Mouse (Mus musculus) limb, embryonic 14.5 days (tissue): ENCODE measurements at regions not wholly inside any gene's neighbourhood (a gene's known extent, or its start where the extent isn't known, plus 50 kb on each side); places are given as distances from the start of the nearest gene placed in this dataset.

ENCODE experiments used
- ATAC-seq: fragments of 200-750 bp; cut with Nextera tagmentation; 2 replicates; pipeline ENCODE4 v1.8.0; 2017; ENCODE audit warnings: low read depth, moderate number of reproducible peaks, moderate TSS enrichment; ENCODE audit not compliant: low FRiP score
- DNase-seq: peaks from one replicate; pipeline ENCODE4 v3.0.0-alpha.2; 2015; ENCODE audit warnings: low spot score
- H3K27ac ChIP-seq: fragments of 300-500 bp; sonication (generic); replicated peaks from 2 replicates; pipeline ENCODE4 v1.5.1; 2014; ENCODE audit warnings: low read depth, mild to moderate bottlenecking, low read length, moderate library complexity, mixed read lengths
- H3K27me3 ChIP-seq: fragments of 300-500 bp; sonication (generic); 2 replicates; pipeline ENCODE4 v1.6.1; 2014; ENCODE audit warnings: low read length, mixed read lengths; ENCODE audit not compliant: control insufficient read depth, insufficient read depth
- H3K36me3 ChIP-seq: fragments of 300-500 bp; sonication (generic); 2 replicates; pipeline ENCODE4 v1.6.1; 2014; ENCODE audit warnings: mild to moderate bottlenecking, low read length, moderate library complexity, mixed read lengths; ENCODE audit not compliant: control insufficient read depth, insufficient read depth
- H3K4me1 ChIP-seq: fragments of 300-500 bp; sonication (generic); 2 replicates; pipeline ENCODE4 v1.6.1; 2014; ENCODE audit warnings: antibody characterized with exemption, low read length, mixed read lengths; ENCODE audit not compliant: control insufficient read depth, insufficient read depth
- H3K4me2 ChIP-seq: fragments of 300-500 bp; sonication (generic); replicated peaks from 2 replicates; pipeline ENCODE4 v1.6.1; 2014; ENCODE audit warnings: low read depth, mild to moderate bottlenecking, low read length, moderate library complexity; ENCODE audit not compliant: severe bottlenecking
- H3K4me3 ChIP-seq: fragments of 300-500 bp; sonication (generic); replicated peaks from 2 replicates; pipeline ENCODE4 v1.5.1; 2014; ENCODE audit warnings: low read length
- H3K9ac ChIP-seq: fragments of 300-500 bp; sonication (generic); 2 replicates; pipeline ENCODE4 v1.6.1; 2014; ENCODE audit warnings: mild to moderate bottlenecking, low read depth, low read length, moderate library complexity; ENCODE audit not compliant: severe bottlenecking
- H3K9me3 ChIP-seq: fragments of 300-500 bp; sonication (generic); 2 replicates; pipeline ENCODE4 v1.6.1; 2016; ENCODE audit warnings: low read length; ENCODE audit not compliant: control insufficient read depth
- POLR2A ChIP-seq: fragments of 200-500 bp; IDR thresholded peaks from 2 replicates; pipeline ENCODE4 v1.8.0; 2012; ENCODE audit warnings: inconsistent platforms, mild to moderate bottlenecking, moderate library complexity, borderline replicate concordance; ENCODE audit not compliant: insufficient read depth, insufficient read length; ENCODE audit errors: extremely low read depth
- WGBS: fragments of 180-500 bp; shearing (Covaris S2); extraction: QIAGEN DNeasy Blood & Tissue Kit; methylation state at CpG from one replicate; pipeline ENCODE4 v1.1.7; 2014; 5-methylcytosine and 5-hydroxymethylcytosine counted together

- no peaks in the 10 kb centered on the region for H3K36me3 ChIP-seq
- peak overlapping the region; percentile 41 for H3K4me2 ChIP-seq
- DNase-seq (peak; percentile 38), ATAC-seq (peak; percentile 72; the same call in 1 of the 2 replicates)
- no peaks in the 10 kb centered on the region for H3K27me3 ChIP-seq
- 24% methylated on average over 11 of the region's 11 CpGs for WGBS
- 0 out of 2 replicates have a peak overlapping the region, but pooled peaks have one; percentile 31 for H3K9ac ChIP-seq
- no peaks in the 10 kb centered on the region for H3K9me3 ChIP-seq
- peak overlapping the region; percentile 17 for H3K4me3 ChIP-seq
- no peak overlapping the region for H3K27ac ChIP-seq
- 0 out of 2 replicates have a peak, but pooled peaks cover 3% of the 10 kb centered on the region for H3K4me1 ChIP-seq
- no peak for TF ChIP-seq POLR2A
These were observed 234.2 kb upstream of the Tmem161b start for GRCm38 (mm10) chr13:83987746-83988423.

GRCm38 (mm10) chr13:83988517-83988916, 233.6 kb upstream of the Tmem161b start:
- Histone ChIP-seq H3K4me1 (0 out of 2 replicates have a peak, but pooled peaks cover 3% of the 10 kb centered on the region), H3K9ac (no peak overlapping the region), H3K4me3 (no peak overlapping the region), H3K9me3 (no peaks in the 10 kb centered on the region), H3K4me2 (0 out of 2 replicates have a peak overlapping the region, but pooled peaks have one; percentile 41), H3K27ac (no peak overlapping the region), H3K27me3 (no peaks in the 10 kb centered on the region), H3K36me3 (no peaks in the 10 kb centered on the region)
- DNase-seq, result no peak
- TF ChIP-seq POLR2A, result no peak
- WGBS, result 51% methylated on average over 4 of the region's 4 CpGs
- ATAC-seq, result no peak

GRCm38 (mm10) chr13:83997599-83998369, 224.3 kb upstream of the Tmem161b start:
- 61% methylated on average over 12 of the region's 12 CpGs for WGBS
- no peak overlapping the region for H3K4me2 ChIP-seq
- no peak overlapping the region for H3K4me3 ChIP-seq
- DNase-seq, result no peak
- H3K36me3 ChIP-seq, result no peaks in the 10 kb centered on the region
- no peak overlapping the region for H3K27ac ChIP-seq
- H3K9ac ChIP-seq, result no peak overlapping the region
- H3K27me3 ChIP-seq, result no peaks in the 10 kb centered on the region
- H3K9me3 ChIP-seq, result no peaks in the 10 kb centered on the region
- ATAC-seq, result no peak
- TF ChIP-seq POLR2A, result no peak
- no peaks in the 10 kb centered on the region for H3K4me1 ChIP-seq

- Histone ChIP-seq H3K27ac (no peak overlapping the region), H3K4me3 (no peak overlapping the region), H3K9ac (no peak overlapping the region), H3K4me1 (no peaks in the 10 kb centered on the region), H3K4me2 (no peak overlapping the region), H3K27me3 (no peaks in the 10 kb centered on the region), H3K9me3 (no peaks in the 10 kb centered on the region), H3K36me3 (no peaks in the 10 kb centered on the region)
- no peak for TF ChIP-seq POLR2A
- WGBS, result 80% methylated on average over 7 of the region's 7 CpGs
- DNase-seq, result no peak
- no peak for ATAC-seq
These were observed 200.3 kb upstream of the Tmem161b start for GRCm38 (mm10) chr13:84021771-84022170.

GRCm38 (mm10) chr13:84023021-84023420, 199.1 kb upstream of the Tmem161b start:
- no peak overlapping the region for H3K4me3 ChIP-seq
- 94% methylated on average over 1 of the region's 1 CpGs for WGBS
- H3K27me3 ChIP-seq, result no peaks in the 10 kb centered on the region
- H3K9ac ChIP-seq, result no peak overlapping the region
- no peak overlapping the region for H3K27ac ChIP-seq
- H3K4me1 ChIP-seq, result no peaks in the 10 kb centered on the region
- no peaks in the 10 kb centered on the region for H3K36me3 ChIP-seq
- no peak for DNase-seq
- ATAC-seq, result no peak
- H3K4me2 ChIP-seq, result no peak overlapping the region
- H3K9me3 ChIP-seq, result no peaks in the 10 kb centered on the region
- no peak for TF ChIP-seq POLR2A
